Mouse (Mus musculus) ES-E14 (cell line): ENCODE results near the gene Tiprl.

Experiments used
- CHD2 ChIP-seq: IDR thresholded peaks from 2 replicates; pipeline ENCODE4 v1.6.1; 2014; ENCODE audit warnings: mild to moderate bottlenecking, low read depth, low read length, inconsistent platforms
- HCFC1 ChIP-seq: IDR thresholded peaks from 2 replicates; pipeline ENCODE4 v1.6.1; 2012; ENCODE audit warnings: low read length, inconsistent platforms, borderline replicate concordance; ENCODE audit not compliant: insufficient read depth
- MAFK ChIP-seq: IDR thresholded peaks from 2 replicates; pipeline ENCODE4 v1.6.1; 2014; ENCODE audit warnings: mild to moderate bottlenecking, low read depth, low read length, inconsistent platforms; ENCODE audit not compliant: insufficient read depth
- ZNF384 ChIP-seq: IDR thresholded peaks from 2 replicates; pipeline ENCODE4 v1.6.1; 2012; ENCODE audit warnings: low read depth, low read length, inconsistent platforms

GRCm38 (mm10) chr1:165236321-165237298 lies at the start of gene Tiprl:
- TF ChIP-seq HCFC1 (peak; percentile 32; the same call in 1 of the 2 replicates), MAFK (no peak), ZNF384 (no peak), CHD2 (no peak)
